Mouse (Mus musculus) B cell, adult 67 days (primary cell): ENCODE data around the gene Klhl6. TPM values are rescaled to one million over a fixed set of nuclear protein-coding genes. Genes with fewer than 3 reads are reported as not detected.

Experiments
- total RNA-seq, 2 experiments: library from RNA; stranded (reverse); gene quantifications; 4 replicates each; pipeline ENCODE4 v1.2.4; 2023

The Klhl6 gene
- total RNA-seq, result 100 to 1,000 TPM; 119 to 125 TPM

DNA sequence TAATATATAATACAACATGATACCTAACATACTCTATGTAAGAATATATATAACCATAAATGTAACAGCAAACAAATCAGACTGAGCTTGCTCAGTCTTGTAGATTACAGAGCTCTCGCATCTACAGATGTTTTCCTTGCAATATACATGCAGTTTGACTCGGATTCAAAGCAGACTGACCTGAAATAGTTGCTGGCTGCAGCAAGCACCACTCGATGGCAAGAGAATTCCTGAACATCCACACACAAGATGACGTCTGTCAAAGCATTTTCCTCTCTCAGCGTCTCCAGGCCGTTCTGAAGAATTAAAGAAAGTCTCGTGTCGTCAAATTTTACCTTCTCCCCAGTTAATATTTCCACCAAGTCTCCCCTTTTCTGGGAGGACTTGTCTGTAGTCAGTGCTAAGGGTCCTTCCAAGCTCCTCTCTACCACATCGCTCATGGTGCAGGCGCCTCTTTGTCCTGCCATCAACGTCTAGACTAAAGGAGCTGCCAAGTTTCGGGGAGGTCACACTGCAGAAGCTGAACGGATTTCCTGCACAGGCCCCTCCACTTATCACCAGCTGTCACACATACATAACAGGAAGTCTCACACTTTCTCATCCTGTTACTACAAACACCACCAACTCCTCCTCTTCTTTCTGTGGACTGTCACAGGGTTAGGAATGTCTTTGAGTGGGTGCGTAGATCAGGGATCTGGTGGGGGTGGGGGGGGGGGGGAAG, at the start of gene Klhl6:
Gene Klhl6, minus strand, starts transcription at position 501 of the 721 bp plus-strand sequence.

Other genes with a start within 250 kb of the Klhl6 start
- gene B3gnt5, start 222.8 kb downstream of the Klhl6 start, total RNA-seq, result 100 to 1,000 TPM; 217 to 241 TPM
- gene Klhl24, start 114.5 kb upstream of the Klhl6 start, total RNA-seq, result 100 to 1,000 TPM; 270 to 315 TPM
- 10 to 100 TPM; 55.1 to 59.1 TPM for gene Yeats2, start 158.0 kb upstream of the Klhl6 start, total RNA-seq